Mouse (Mus musculus) kidney, postnatal 25 days (tissue): ENCODE measurements around the gene Ccn5.
A peak's percentile ranks its signal among the peaks of the same experiment; 100 is the strongest.

ENCODE experiments used
- DNase-seq, 2 experiments: peaks; one replicate each; pipeline ENCODE4 v3.0.0; 2021; ENCODE audit warnings: mixed read lengths in 2 of 2

Ccn5 gene

GRCm38 (mm10) chr2:163853461-163853901 is 32.8 kb downstream of the Ccn5 start, which contains the start of gene Kcnk15:
TSS of gene Kcnk15 (plus strand) at chr2:163853651.
- no peak for DNase-seq

GRCm38 (mm10) chr2:163857233-163857632 is 36.6 kb downstream of the Ccn5 start:
- no peak for DNase-seq

- DNase-seq: no peak
Measured at GRCm38 (mm10) chr2:163858254-163858947, 37.7 kb downstream of the Ccn5 start.

- DNase-seq: no peak
Measured at GRCm38 (mm10) chr2:163865311-163865710, 44.6 kb downstream of the Ccn5 start.

- no peak for DNase-seq
Measured at GRCm38 (mm10) chr2:163866061-163866460, 45.4 kb downstream of the Ccn5 start.

GRCm38 (mm10) chr2:163869783-163870182 is 49.1 kb downstream of the Ccn5 start:
- no peak for DNase-seq

- no peak for DNase-seq
Measured at GRCm38 (mm10) chr2:163871266-163871665, 50.6 kb downstream of the Ccn5 start.

GRCm38 (mm10) chr2:163871906-163872305 is 51.2 kb downstream of the Ccn5 start:
- DNase-seq: no peak

- DNase-seq: no peak
Measured at GRCm38 (mm10) chr2:163874877-163875276, 54.2 kb downstream of the Ccn5 start.

GRCm38 (mm10) chr2:163875484-163875883 is 54.8 kb downstream of the Ccn5 start:
- DNase-seq: no peak

GRCm38 (mm10) chr2:163876830-163877498 is 56.3 kb downstream of the Ccn5 start:
- no peak for DNase-seq

GRCm38 (mm10) chr2:163880891-163881290 is 60.2 kb downstream of the Ccn5 start:
- peak; percentile 58 to 66 for DNase-seq
